In the genomic region with DNA sequence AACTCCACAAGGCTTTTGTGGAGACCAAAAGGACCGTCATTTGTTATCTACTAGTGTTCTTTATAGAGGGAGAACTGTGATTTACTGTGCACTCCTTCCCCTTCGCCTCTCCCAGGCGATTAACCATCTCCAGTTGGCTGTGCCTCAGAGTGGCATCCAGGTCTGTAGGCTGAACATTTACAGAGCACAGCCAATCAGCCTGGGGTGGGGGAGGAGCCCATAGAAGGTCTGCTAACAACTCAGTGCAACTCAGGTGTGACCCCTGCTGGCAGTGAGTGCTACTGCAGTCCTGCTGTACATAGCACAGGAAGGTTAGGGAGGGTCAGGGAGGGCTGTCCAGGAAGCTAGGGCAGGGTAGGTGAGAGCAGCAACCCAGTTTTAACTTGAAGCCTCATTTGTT, we compare ENCODE assay signal across 8 mouse cellular contexts.
DNase-seq lines count a peak whose midpoint lies in the region; ATAC-seq lines count a peak whose summit lies in the region.

No protein-coding gene starts in this region.

- H3K4me2 ChIP-seq in hindbrain, embryonic 16.5 days (ENCODE audit: low read length) = peak overlapping the region; percentile 14; the same call in 1 of the 2 replicates

- ATAC-seq in hindbrain, embryonic 16.5 days = peak; percentile 94

- H3K9ac ChIP-seq in hindbrain, embryonic 16.5 days (ENCODE audit: low read depth, low read length) = no peak overlapping the region

- no peak overlapping the region for H3K4me3 ChIP-seq in hindbrain, embryonic 16.5 days (ENCODE audit: low read length)
- no peak overlapping the region for H3K4me3 ChIP-seq in macrophage (ENCODE audit: inconsistent target)

- H3K4me1 ChIP-seq in hindbrain, embryonic 16.5 days (ENCODE audit: control insufficient read depth, insufficient read depth, low read depth, low read length) = peaks cover 16% of the 10 kb centered on the region

- no peaks in the 10 kb centered on the region for H3K9me3 ChIP-seq in hindbrain, embryonic 16.5 days (ENCODE audit: control insufficient read depth, low read length)

- H3K27ac ChIP-seq in hindbrain, embryonic 16.5 days (ENCODE audit: low read depth, low read length) = no peak overlapping the region
- peak overlapping the region; percentile 21; the same call in 1 of the 2 replicates for H3K27ac ChIP-seq in macrophage

- no peaks in the 10 kb centered on the region for H3K36me3 ChIP-seq in hindbrain, embryonic 16.5 days (ENCODE audit: control insufficient read depth, insufficient read depth, low read length)
- no peaks in the 10 kb centered on the region for H3K36me3 ChIP-seq in macrophage (ENCODE audit: inconsistent target)

- DNase-seq in R1 (ENCODE audit: low read depth, low spot score) = peak; percentile 95
- DNase-seq in cerebellum, postnatal 36 days = peak; percentile 95
- DNase-seq in gastrocnemius, adult 18-20 months (ENCODE audit: low spot score) = peak; percentile 92
- peak; percentile 93 to 97 for DNase-seq in left cerebral cortex, adult 18-20 months (ENCODE audit: low spot score in 2 of 2)
- DNase-seq in right cerebral cortex, adult 18-20 months = peak; percentile 94
- peak; percentile 80 for DNase-seq in urinary bladder, postnatal 10 days (ENCODE audit: low spot score)

- 0% methylated on average over 3 of the region's 3 CpGs for WGBS in hindbrain, embryonic 16.5 days
- WGBS in macrophage (ENCODE audit: missing documents) = 12% methylated on average over 3 of the region's 3 CpGs

- no peaks in the 10 kb centered on the region for H3K79me2 ChIP-seq in macrophage (ENCODE audit: inconsistent target)

- no peaks in the 10 kb centered on the region for H3K27me3 ChIP-seq in hindbrain, embryonic 16.5 days (replicated peaks; ENCODE audit: control insufficient read depth, insufficient read depth, low read length)
